Mouse (Mus musculus) spleen, adult 18-20 months (tissue): Measurements from ENCODE around the gene Pfkfb3.

Source experiments
- DNase-seq, 2 experiments: peaks; one replicate each; pipeline ENCODE4 v3.0.0; 2022; ENCODE audit warnings: mixed read lengths in 2 of 2

The Pfkfb3 gene

GRCm38 (mm10) chr2:11553471-11554400, at the start of gene Pfkfb3:
Gene Pfkfb3 (minus strand): TSS chr2:11554077.
- DNase-seq, result peak; percentile 78 to 79

GRCm38 (mm10) chr2:11602506-11603489, 48.9 kb upstream of the Pfkfb3 start:
- DNase-seq, result peak; percentile 90 to 97

DNA sequence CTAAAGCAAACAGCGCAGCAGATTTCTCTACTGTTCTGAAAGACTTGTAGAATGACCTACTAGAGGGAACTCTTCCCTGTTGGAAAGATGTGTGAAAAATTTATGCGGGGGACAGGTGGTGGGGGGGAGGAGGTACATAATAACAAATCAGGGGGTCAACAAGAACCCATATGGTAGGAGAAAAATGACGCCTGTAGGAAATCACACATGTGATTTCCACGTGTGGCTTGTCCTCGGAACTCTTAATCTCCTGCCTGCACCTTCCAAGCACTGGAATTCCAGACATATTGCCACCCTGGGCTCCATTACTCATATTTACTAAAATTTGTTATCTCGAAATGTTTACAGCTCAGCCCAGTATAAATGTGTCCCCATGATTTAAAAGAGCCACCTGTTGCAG, 47.9 kb upstream of the Pfkfb3 start:
- DNase-seq, result no peak

GRCm38 (mm10) chr2:11597906-11598305, 44.0 kb upstream of the Pfkfb3 start:
- no peak for DNase-seq

GRCm38 (mm10) chr2:11596690-11597089, 42.8 kb upstream of the Pfkfb3 start:
- no peak for DNase-seq

GRCm38 (mm10) chr2:11587996-11588395, 34.1 kb upstream of the Pfkfb3 start:
- DNase-seq, result no peak

DNA sequence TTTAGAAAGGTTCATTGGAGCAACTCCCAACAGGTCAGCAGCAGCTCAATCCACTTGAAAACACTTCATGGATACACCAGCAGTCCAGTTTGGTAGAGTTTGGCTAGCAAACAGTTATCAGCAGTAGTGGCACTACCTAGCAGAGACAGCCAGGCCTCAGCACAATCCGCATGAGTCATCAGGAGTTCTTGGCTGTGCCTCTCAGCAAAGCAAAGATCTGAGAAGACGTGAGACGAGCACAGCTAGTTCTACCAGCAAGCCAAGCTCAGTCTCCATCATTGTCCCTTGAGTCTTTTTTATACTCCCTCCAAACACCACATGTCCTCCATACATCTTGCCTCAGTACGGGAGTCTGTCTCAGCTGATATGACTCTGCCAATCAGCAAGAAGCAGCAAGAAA, 25.5 kb upstream of the Pfkfb3 start:
- DNase-seq, result no peak

DNA sequence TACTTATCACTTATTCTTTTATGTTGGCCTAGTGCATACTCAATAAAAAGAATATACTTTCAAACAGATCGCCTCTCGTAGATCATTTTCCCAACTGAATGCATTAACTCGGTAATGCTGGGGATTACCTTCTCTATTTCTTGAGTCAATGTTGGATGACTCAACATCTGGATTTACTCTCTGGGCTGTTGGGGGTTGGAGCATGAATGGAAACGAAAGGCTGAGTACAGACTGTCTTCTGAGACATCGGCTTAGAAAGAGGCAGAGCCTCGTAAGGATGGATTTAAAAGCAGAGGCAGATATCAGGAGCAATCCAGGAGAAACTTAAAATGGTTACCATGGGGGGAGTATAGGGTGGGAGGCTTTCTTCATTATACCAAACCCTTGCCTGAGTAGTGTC, 24.3 kb upstream of the Pfkfb3 start:
- DNase-seq, result no peak

DNA sequence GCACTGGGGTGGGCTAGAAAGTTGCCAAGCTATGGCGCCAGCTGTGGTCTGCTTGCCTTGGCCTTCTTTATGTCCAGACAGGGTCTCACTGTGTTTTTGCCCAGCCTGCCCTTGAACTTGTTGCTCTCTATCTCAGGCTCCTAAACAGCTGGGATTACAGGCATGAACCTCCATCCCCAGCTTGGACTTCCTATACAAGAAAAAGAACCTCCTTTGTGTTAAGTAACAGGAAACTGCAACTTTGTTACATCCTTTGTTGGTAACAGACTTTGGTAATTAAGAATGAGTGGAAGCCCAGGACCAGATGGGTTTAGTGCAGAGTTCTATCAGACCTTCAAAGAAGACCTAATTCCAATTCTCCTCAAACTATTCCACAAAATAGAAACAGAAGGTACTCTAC, 19.8 kb upstream of the Pfkfb3 start:
- DNase-seq, result no peak

GRCm38 (mm10) chr2:11571004-11571535, 17.2 kb upstream of the Pfkfb3 start:
- no peak for DNase-seq

- DNase-seq, result no peak
Measured at GRCm38 (mm10) chr2:11568471-11568870, 14.6 kb upstream of the Pfkfb3 start.

DNA sequence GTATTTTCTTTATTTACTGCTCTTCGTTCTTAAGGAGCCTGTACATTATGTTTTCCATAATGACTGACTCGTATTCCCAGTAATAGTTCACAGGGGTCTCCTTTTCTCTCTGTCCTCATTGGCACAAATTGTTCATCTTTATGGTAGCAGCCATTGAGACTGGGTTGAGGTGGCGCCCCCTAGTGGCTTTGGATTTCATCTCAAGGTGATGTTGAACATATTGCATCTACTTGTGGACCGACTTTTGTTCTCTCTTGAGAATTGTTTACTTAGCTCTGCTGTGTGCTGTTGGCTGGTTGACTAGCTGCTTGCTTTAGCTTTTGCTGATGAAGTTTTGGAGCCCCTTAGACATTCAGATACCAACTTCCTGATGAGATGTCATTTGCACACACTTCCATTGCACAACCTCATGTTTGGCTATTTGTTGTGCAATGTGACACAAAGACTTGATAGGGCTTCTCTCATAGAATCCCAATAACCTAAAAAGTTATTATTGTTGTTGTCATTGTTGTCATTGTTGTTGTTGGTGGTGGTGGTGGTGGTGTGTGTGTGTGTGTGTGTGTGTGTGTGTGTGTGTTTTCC, 14.0 kb upstream of the Pfkfb3 start:
- peak; percentile 39 to 79 for DNase-seq

- DNase-seq, result no peak
Measured at GRCm38 (mm10) chr2:11566898-11567297, 13.0 kb upstream of the Pfkfb3 start.

DNA sequence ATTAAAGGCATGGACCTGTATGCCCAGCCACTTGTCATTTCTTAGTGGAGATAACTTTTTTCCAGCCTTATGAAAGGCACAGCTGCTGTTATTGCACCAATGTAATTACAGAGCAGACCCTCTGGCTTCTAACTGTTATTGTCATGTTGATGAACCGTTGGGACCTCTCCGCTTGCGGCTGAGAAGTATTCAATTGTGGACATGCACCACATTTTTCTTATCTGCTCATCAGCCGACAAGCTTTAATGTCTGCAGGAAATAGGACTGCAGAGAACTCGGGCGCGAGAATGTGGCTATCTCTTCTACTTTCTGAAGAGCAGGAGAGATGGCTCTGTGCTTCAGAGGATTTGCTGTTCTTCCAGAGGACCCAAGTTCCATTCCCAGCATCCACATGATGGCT, 12.4 kb upstream of the Pfkfb3 start:
- DNase-seq, result no peak

- DNase-seq, result no peak
Measured at GRCm38 (mm10) chr2:11564768-11565167, 10.9 kb upstream of the Pfkfb3 start.

DNA sequence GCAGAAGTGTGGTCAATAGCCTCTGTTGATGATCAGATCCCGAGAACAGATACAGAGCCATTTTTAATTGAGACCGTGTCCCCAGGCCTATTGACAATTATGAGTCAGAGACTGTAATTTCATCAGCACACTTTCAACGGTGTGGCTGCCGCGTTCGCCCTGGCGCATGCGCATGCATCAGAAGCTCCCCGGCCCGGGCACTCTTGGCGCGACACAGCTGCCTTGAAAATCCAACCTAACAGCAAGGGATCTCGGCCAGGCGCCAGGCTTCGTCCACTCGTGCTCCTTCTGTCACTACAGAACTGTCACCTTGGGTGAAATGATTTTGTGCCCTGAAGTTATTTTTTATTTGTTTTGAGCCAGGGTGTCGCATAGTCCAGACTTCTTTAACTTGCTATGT, 9.4 kb upstream of the Pfkfb3 start:
- no peak for DNase-seq

DNA sequence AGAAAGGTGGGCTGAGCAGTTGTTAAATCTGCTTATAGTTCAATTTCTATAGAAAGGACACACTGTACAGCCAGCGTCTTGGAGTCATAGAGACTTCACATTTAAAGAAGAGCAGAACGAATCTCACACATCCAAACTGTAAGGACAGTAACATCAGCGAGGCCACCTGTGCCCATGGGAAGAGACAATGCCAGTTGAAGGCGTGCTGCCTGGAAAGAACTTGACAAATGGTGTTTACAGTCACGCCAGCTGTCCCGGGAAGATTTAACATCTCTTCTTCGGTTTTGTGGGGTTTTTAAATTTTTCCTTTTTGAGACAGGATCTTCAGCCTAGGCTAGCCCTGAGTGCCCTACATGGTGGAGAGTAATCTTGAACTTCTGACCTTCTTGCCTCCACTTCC, 4.8 kb upstream of the Pfkfb3 start:
- no peak for DNase-seq

DNA sequence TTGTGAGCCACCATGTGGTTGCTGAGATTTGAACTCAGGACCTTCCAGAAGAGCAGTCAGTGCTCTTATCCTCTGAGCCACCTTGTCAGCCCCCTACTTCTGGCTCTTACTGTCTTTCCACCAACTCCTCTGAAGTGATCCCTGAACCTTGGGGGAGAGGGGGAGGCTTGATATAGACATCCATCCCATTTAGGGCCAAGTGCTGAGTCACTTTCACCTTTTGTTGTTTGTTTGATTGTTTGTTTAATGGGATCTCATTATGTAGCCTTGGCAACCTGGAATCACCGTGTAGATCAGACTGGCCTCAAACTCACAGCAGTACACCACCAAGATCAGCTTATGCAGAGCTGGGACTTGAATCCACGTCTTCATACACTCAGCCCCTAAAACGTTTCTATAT, 3.4 kb upstream of the Pfkfb3 start:
- DNase-seq, result no peak

DNA sequence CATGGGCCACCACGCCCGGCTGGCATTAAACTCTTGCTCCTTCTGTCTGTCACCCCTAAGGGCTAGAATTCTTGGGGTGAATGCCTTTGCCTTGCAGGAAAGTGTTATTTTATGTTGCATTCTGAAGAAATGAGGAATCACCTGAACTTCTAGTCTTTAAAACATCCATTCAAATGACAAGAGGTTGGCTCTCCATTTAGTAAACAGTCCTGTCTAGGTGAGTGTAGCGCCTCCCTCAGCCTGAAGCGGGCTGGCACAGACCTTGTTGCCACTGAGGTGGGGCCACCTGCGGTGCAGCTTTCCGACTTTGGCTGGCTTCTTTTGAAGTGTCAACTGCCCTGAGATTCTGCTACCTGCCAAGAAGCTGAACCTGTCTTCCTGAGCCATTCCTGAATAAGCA, 1.4 kb upstream of the Pfkfb3 start:
- no peak for DNase-seq

- DNase-seq, result no peak
Measured at GRCm38 (mm10) chr2:11552966-11553451, 868 bp downstream of the Pfkfb3 start.

DNA sequence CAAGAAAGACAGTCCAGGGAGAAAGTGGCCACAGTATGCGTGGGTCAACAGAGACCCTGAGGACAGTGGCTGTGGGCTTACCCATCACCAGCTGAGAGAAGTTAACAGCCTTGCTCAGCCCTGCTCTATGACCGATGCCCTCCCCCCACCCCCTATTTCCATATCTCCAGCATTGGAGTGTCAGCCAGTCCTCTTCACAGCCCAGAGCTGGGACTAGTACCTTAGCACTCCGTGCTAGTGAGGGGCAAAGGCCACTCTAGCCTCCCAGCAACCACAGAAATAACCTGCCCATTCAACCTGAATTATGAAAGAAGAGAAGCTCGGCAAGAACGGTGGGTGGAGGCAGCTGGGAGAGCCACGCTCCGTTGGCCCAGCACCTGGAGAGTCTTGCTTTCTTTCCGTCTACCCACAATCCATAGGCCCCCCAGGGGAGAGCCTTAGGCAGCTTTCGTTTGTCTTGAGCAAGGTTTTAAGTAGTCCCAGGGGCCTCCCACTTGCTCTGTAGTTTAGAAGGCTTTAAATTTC, 1.5 kb downstream of the Pfkfb3 start:
- peak; percentile 22 to 33 for DNase-seq

GRCm38 (mm10) chr2:11551726-11552125, 2.2 kb downstream of the Pfkfb3 start:
- no peak for DNase-seq
